Mouse (Mus musculus): Measurements from ENCODE around the gene Ffar2.

Ffar2 gene

DNA sequence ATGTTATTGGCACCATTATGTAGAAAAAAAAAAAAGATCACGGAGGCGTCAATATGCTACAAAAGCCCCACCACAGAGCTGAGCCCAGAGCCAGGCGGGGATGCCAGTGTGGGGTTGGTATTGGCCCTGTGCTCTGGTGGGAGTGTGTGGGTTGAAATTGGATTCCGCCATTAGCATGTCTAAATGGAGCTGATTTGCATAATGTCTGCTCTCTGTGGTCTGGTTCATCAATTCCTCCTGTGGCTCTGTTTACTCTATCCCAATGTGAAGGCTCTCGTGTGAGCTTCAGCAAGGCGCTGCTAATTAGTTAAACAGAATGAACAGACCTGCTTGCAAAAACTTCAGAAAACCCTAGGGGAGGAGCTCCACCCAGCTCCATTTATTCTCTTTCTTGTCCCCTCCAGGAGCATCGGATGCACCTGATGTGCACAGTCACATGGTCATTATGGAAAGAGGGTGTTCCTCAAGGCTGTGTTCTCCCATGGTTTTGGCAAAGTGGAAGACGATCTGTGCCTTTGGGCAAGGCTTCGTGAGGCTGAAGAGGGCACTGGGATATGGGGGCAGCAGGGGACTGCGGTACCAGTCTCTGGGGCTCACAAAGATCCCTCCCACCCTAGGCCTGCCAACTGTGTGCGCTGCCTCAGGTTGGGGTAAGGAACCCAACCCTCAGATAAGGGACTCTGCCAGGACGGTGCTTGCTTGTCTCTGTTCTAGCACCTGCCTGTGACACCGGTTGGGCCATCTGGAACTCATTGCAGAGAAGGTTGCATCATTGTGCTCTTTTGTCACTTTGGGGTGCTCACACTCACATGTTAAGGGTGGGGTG is 37.6 kb downstream of the Ffar2 start:
- in situ Hi-C loops (cut with MboI; ENCODE audit: low pct_unique_long_range_greater_than_20kb in 1 of 2, low sequenced_read_pairs in 2 of 2, unreplicated experiment in 1 of 2): no loop called here

DNA sequence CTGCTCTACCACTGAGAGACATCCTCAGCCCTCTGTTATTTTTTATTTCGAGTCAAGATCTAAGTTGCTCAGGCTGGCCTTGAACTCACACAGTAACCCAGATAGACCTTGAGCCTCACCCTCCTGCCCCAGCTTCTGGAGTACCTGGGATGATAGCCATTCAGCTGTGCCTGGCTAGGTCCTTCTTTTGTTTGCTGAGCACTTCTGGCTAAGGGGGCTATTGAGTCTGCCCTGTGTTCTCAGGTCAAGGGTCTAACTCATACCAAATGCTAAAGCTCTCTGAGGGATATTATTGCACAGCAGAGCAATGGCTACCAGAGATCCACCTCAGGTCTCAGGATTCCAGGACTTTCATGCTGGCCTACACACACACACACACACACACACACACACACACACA is 38.4 kb downstream of the Ffar2 start:
- in situ Hi-C loops (cut with MboI; ENCODE audit: low pct_unique_long_range_greater_than_20kb in 1 of 2, low sequenced_read_pairs in 2 of 2, unreplicated experiment in 1 of 2): no loop called here

DNA sequence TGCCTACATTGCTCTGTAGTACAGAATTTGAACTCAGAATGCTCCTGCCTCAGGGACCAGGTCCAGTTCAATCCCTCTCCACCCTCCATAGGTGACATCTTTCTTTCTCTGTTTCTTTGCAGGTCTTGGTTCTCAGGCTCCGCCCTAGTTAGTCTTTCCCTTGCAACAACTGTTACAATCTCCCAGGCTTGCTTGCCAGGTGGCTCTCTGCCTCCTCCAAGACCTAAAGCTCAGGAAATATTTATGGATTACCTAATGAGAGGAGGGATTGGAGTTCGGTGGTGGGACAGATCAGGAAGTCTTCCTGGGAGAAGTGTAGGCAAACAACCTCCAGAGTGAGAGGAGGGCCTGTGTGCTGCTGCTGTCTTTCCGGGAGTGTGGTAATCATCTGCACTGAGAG is 40.9 kb downstream of the Ffar2 start:
- in situ Hi-C loops (cut with MboI; ENCODE audit: low pct_unique_long_range_greater_than_20kb in 1 of 2, low sequenced_read_pairs in 2 of 2, unreplicated experiment in 1 of 2): no loop called here

DNA sequence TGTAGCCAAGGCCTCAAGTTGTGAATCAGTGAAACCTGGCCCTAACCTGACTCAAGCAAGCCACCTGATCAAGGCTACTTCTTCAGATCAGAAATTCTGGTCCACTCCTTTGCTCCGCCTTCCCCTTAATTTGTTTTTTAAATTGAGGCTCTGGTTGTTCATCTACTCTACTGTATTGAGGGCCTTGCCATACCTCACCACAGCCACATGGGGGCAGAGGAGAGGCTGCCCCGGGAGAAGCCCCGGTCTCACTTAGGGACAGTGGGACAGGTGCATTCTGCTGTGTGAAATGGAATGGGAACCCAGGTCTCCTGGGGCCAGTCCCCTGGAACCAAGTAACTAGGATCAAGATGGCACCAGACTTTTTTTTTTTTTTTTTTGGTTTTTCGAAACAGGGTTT is 41.8 kb downstream of the Ffar2 start:
- in situ Hi-C loops (cut with MboI; ENCODE audit: low pct_unique_long_range_greater_than_20kb in 1 of 2, low sequenced_read_pairs in 2 of 2, unreplicated experiment in 1 of 2): no loop called here

DNA sequence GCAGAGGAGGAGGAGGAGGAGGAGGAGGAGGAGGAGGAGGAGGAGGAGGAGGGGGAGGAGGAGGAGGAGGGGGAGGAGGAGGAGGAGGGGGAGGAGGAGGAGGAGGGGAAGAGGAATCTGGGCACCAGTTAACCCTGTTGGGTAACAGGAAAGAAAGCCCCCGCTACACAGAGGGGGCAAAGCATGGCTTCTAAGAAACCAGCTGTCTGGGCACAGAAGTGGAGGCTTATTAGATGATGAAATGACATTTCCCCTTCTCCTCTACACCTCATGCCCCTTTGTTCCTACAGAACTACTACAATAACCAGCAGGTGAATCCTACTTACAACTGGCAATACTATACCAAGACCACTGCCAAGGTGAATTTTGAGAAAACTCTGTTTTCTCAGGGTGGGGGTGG is 45.7 kb downstream of the Ffar2 start:
- in situ Hi-C loops (cut with MboI; ENCODE audit: low pct_unique_long_range_greater_than_20kb in 1 of 2, low sequenced_read_pairs in 2 of 2, unreplicated experiment in 1 of 2): no loop called here

DNA sequence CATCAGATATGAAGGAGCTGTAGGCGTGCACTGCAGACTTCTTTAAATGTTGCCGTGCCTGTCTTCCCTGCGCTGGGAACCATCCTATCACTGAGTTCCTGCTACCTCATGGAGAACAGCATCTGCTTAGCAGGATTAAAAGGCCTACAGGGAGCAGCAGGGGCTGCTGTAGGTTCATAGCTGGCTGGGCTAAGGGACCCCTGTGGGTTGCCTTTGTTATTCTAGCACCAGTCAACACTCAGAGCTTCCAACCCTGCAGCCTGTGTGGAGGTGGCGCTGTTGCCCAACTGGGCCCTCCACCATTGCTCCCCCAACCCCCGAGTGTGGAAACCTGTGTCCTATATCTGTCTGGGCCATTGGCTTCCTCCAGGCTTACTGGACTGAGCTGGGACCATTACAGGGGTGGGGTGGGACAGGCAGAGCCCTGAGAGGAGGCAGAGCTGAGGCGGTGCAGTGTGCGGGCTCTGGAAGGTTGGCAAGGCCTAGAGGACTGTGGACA is 46.4 kb downstream of the Ffar2 start:
- in situ Hi-C loops (cut with MboI; ENCODE audit: low pct_unique_long_range_greater_than_20kb in 1 of 2, low sequenced_read_pairs in 2 of 2, unreplicated experiment in 1 of 2): no loop called here

DNA sequence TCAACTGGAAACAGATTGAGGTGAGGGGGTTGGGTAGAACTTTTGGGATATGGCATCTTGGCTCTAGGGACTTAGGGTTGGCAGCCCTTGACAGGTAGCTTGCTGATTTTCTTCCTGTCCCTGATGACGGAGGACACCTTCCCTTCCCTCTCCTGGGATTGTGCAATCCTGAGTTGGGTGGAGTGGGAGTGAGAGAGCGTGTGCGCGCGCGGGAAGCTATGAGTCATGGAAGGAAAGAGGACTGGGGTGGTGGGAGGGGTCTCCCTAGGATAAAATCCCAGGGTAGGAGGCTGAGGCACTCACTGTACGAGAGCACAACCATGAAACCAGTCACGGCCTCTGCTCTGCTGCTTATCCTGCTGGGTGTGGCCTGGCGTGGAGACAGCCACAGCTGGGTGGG is 47.5 kb downstream of the Ffar2 start:
- in situ Hi-C loops (cut with MboI; ENCODE audit: low pct_unique_long_range_greater_than_20kb in 1 of 2, low sequenced_read_pairs in 2 of 2, unreplicated experiment in 1 of 2): no loop called here

DNA sequence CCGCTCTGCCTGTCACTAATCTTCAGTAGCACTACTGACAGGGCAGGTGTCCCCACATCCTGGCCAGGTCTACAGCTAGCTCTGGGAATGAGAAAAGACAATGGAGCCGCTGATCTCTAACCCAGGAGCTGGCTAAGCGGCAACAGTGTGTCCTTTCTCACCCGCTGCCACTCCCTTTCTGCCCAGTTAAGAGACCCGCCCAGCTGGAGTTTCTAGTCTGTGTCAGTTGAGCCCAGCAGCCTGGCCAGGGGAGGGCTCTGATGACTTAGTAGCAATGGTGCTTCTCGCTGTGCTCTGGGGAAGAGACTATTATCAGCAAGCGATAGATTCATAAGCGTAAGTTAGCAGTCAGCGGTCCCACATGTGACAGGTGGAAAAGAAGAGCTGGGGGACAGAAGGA is 54.3 kb downstream of the Ffar2 start:
- in situ Hi-C loops (cut with MboI; ENCODE audit: low pct_unique_long_range_greater_than_20kb in 1 of 2, low sequenced_read_pairs in 2 of 2, unreplicated experiment in 1 of 2): no loop called here
